Mouse (Mus musculus): Measurements from ENCODE around the gene Inpp5a. TPM values are rescaled to one million over a fixed set of nuclear protein-coding genes. Genes with fewer than 3 reads are reported as not detected.

The Inpp5a gene
- 26.2 and 33.9 TPM in 2 replicates for polyA plus RNA-seq (2012; rRNA removed)

- DNase-seq (ENCODE audit: low read depth) = peak; percentile 86
Observed at GRCm38 (mm10) chr7:139388670-139389212, at the start of gene Inpp5a. Gene Inpp5a, plus strand, starts transcription at chr7:139389109.

DNA sequence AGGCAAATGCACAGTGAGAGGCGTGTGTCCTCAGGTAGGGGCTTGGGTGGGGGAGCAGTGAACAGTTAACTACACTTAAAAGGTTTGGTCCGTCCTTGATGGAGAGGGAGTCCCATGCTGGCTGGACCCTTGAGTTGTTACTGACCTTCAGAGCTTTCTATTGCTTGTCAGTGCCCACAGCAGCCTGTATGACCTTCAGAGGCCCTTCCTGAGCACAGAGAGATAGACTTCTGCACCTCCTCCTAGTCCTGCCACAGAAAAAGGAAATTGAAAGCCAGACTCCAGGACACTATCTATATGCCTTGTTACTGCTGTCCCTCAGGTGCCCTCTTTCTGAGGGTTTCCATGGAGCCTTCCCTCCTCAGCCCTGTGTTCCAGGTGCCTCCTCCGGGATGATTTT is 49.7 kb upstream of the Inpp5a start:
- DNase-seq (ENCODE audit: low read depth) = no peak

- no peak for DNase-seq (ENCODE audit: low read depth)
Observed at GRCm38 (mm10) chr7:139341020-139341660, 47.8 kb upstream of the Inpp5a start.

GRCm38 (mm10) chr7:139342809-139343208 is 46.1 kb upstream of the Inpp5a start:
- DNase-seq (ENCODE audit: low read depth) = no peak

DNA sequence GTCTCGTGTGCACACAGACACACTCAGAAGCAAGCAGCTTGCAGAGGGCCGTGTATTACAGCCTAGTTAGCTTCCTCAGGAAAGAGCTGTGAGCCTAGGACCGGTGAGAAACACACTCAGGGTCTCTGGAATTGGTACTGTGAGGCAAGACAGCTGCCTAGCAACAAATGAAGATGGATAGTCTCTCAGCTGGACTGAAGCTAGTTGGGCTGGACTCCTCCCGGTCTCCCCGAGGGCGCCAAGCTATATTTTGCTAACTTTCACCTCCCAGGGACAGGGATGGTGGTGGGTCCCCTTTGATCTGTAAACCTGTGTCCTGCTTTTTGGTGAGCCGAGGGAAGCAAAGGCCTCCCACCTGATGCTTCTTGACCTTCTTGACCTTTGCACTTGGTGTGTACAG is 41.9 kb upstream of the Inpp5a start:
- DNase-seq (ENCODE audit: low read depth) = no peak

DNA sequence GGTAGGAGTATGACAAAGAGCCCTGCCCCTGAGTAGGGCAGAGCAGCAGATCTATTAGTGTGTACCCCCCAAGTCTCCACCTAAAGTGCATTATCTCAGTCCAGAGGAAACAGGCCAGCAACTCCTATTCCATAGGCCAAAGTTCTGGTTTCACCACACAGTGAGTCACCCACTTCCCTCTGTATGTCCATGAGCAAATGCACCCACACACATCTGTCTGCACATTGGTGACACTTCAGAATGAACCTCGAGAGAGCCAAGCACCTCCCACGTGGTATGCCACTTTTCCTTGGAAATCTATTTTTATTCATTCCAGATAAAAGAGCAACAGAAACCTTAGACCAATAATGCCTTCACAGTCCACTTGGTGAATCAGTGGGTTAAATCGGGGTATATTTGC is 38.3 kb upstream of the Inpp5a start:
- DNase-seq (ENCODE audit: low read depth) = no peak

DNA sequence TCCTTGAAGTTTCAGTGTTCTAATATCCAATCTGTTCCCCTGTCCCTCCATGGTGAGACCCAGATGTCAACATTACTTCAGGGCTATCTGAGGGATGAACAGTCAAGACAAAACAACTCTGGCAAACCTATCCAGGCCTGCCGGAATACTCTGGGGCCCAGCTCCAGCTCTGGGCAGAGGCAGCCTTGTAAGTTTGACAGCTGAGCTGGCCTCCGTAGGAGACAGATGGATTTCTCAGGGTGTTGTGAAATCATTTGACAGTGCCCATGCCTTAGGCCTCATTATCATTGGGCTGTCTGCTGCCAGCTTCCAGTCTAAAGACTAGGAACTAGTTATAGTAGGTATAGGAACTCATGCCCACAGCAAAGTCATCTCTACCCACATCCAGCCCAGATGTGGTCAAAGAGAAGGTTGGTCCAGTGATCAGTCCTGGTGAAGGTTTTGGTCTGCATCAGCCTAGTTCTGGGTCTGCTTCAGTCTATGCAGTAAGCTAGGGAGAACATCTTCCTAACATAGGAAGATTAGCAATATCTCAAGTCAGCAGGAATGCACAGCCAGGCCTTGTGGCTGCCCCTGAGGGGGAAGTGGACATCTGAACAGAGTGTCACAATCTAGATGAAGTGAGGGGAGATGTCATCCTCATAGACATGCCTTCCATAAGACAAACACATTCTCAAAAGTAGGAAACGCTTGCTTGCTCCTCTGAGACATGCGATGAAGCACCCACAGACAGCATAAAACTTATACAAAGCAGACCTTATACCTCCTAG is 34.4 kb upstream of the Inpp5a start:
- peak; percentile 37 for DNase-seq (ENCODE audit: low read depth)

- DNase-seq (ENCODE audit: low read depth) = no peak
Observed at GRCm38 (mm10) chr7:139357043-139357442, 31.9 kb upstream of the Inpp5a start.

DNA sequence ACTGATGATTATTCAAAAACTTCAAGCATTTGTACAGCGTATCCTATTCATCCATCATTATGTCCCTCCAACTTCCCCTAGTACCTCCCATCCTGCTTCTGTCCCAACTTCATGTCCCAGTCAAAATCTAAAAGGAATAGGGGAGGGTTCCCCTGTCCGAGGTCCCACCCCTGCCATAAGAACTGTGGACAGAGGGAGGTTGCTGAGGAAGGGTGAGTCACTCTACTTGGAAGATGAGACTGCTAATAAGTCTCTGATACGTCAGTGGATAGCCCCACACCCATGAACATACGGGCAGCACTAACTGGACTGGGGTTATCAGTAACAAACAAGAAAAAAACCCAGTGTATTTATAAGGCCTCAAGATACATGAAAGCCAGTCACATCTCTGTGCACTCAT is 29.0 kb upstream of the Inpp5a start:
- DNase-seq (ENCODE audit: low read depth) = no peak

DNA sequence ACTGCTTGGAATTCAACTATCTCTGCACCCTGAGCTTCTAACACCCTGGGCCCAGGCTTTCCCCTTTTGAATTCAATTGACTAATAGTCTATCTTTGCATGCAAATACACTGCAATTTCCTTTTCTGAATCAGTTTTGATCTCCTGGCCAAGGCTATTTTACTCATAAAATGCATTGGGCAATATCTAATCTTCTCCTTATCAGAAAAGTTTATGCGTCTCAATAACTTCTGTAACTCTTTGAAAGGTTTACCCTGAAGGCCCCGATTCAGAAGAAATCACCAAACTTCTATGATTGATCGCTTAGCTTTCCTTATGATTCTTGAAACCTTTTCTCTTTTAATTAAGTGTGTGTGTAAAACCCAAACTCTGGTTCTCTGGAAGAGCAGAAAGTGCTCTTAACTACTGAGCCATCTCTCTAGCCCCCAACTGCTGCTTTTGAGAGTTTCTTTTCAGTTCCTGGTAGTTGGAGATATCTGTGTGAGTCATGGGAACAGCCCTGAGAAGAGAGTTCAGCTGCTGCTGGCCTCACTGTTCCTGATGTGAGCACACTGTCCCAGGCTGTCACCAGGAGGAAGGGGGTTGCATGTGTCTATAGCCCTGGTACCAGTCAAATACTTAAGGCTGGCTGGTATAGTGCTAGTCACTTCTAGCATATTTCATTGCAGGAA is 27.9 kb upstream of the Inpp5a start:
- DNase-seq (ENCODE audit: low read depth) = no peak

GRCm38 (mm10) chr7:139361799-139362198 is 27.1 kb upstream of the Inpp5a start:
- DNase-seq (ENCODE audit: low read depth) = no peak

DNA sequence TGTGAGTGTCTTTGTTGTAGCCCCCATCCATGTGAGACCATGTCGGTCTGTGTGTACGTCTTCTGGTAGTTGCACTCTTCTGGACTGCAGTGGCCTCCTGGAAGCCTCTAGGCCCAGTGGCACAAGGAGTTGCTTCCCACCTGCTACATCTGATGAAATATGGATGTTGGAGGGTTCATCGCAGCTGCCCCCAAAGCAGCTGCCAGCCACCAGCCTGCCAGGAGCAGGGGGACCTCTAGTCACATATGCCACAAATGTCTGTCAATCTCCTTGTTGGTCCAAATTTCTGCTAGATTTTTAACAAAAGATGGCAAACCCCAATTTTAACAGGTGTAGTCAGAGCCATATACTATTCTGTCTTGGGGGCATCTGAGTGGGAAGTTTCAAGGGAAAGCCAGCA is 26.4 kb upstream of the Inpp5a start:
- DNase-seq (ENCODE audit: low read depth) = no peak

DNA sequence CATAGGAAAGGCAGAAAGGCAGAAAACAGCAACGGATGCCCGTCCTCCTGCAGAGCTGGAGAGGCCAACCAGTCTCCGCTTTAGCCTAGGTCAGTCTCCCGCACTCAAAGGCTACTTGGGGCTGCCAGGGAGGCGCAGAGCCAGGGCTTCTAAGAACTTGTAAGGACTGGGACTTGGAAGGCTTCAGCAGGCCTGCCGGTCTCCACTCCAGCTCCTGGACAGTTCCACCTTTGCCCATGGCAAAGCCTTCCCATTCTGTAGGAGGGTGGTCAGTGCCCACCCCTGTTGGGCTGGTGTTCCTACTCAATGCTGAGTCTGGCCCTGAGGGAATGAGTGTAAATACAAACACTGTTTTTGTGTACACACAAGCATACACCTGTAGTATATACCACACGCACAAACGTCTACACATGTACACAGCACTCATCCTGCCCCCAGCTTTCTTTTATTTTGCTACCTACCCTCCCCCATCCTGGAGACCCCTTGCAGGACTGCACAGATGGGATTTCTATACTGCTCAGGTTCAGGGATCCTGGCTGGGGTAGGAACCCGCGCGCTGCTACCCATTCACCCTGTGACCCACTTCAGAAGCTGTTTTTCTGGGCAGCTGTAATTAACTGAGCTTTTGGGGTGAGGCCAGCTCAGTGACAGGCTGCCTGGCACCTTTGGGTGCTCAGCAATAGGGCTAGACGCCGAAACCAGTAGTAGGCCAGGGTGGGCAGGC is 25.5 kb upstream of the Inpp5a start:
- no peak for DNase-seq (ENCODE audit: low read depth)

GRCm38 (mm10) chr7:139364005-139364557 is 24.8 kb upstream of the Inpp5a start:
- no peak for DNase-seq (ENCODE audit: low read depth)

- DNase-seq (ENCODE audit: low read depth) = no peak
Observed at GRCm38 (mm10) chr7:139364936-139365830, 23.7 kb upstream of the Inpp5a start.

- DNase-seq (ENCODE audit: low read depth) = no peak
Observed at GRCm38 (mm10) chr7:139366131-139366530, 22.8 kb upstream of the Inpp5a start.

GRCm38 (mm10) chr7:139366549-139366948 is 22.4 kb upstream of the Inpp5a start:
- DNase-seq (ENCODE audit: low read depth) = no peak

GRCm38 (mm10) chr7:139368218-139368617 is 20.7 kb upstream of the Inpp5a start:
- no peak for DNase-seq (ENCODE audit: low read depth)

- peak; percentile 77 for DNase-seq (ENCODE audit: low read depth)
Observed at GRCm38 (mm10) chr7:139368722-139369380, 20.1 kb upstream of the Inpp5a start.

DNA sequence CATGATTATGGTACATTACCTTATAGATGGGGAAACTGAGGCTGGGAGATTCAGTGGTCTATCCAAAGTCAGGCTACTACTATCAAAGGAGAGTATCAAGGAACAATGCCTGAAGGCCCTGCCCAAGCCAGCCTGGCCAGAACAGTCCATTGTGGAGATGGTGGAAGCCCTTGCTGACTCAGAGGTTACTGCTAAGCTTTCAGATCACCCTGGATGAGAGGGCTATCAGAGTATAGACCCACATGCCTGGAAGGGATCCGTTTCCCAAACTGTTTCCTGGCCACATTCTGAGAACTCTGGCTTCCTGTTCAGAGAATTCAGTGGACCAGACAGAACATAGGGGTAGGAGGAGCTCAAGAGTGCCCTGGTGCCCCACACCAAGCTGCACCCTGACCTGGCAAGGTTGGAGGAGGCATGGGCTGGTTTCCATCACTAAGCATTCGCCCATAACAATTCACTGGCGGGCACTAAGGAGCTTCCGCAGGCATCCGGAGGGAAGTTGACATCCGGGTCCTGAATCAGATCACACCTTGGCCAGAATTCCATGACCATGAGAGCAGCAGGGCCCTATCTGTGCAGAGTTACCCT is 19.3 kb upstream of the Inpp5a start:
- no peak for DNase-seq (ENCODE audit: low read depth)

Measured in gonadal fat pad, adult 2 months (tissue).